Mouse (Mus musculus) spleen, adult 2 months (tissue): ENCODE data around the gene Lima1.

ENCODE experiments used
- CTCF ChIP-seq: fragments of 200-500 bp; IDR thresholded peaks from 2 replicates; pipeline ENCODE4 v1.5.1; 2011; ENCODE audit warnings: mild to moderate bottlenecking, inconsistent platforms; ENCODE audit not compliant: insufficient read depth, insufficient read length, insufficient replicate concordance; ENCODE audit errors: extremely low read depth
- POLR2A ChIP-seq: fragments of 200-500 bp; IDR thresholded peaks from 2 replicates; pipeline ENCODE4 v1.6.1; 2011; ENCODE audit warnings: low read depth, low read length, inconsistent platforms

GRCm38 (mm10) chr15:99733186-99733585, 142.1 kb downstream of the Lima1 start:
- TF ChIP-seq POLR2A = no peak
- no peak for TF ChIP-seq CTCF
